Mouse (Mus musculus) layer of hippocampus, postnatal 36 days (tissue): ENCODE data around the gene Gm11009. TPM values are rescaled to one million over a fixed set of nuclear protein-coding genes. Genes with fewer than 3 reads are reported as not detected.
"Not testable (repeated sequence)": the region's sequence is repeated elsewhere in the genome, so short reads cannot be mapped to it uniquely, and the experiment has no call there.

Source experiments
- DNase-seq, 2 experiments: peaks; one replicate each; pipeline ENCODE4 v3.0.0; 2022
- total RNA-seq, 2 experiments: library from RNA; stranded (reverse); gene quantifications; 2 replicates each; pipeline ENCODE4 v1.2.3; 2021

The Gm11009 gene
- not detected for total RNA-seq

GRCm38 (mm10) chr2:176319394-176319793, at the start of gene Gm11009:
TSS of gene Gm11009 (minus strand) at chr2:176319494.
- not testable (repeated sequence) for DNase-seq

Other genes with a start within 250 kb of the Gm11009 start
- gene Gm2004, start 169.7 kb downstream of the Gm11009 start, total RNA-seq: 10 to 100 TPM in 1 of 2 experiments, 1 to 10 TPM in 1; 1.6 to 14.6 TPM
- 1 to 10 TPM; 3.5 to 5.9 TPM for gene 2210418O10Rik, start 92.9 kb downstream of the Gm11009 start, total RNA-seq
- 10 to 100 TPM; 13.7 to 14.6 TPM for gene Gm14435, start 104.1 kb upstream of the Gm11009 start, total RNA-seq
- not detected for gene Gm14434, start 167.3 kb upstream of the Gm11009 start, total RNA-seq
- gene Zfp967, start 201.6 kb upstream of the Gm11009 start, total RNA-seq: not detected